ENCODE assay signal across 8 mouse cellular contexts in genomic region chr10:41519640-41520409, GRCm38 (mm10). TPM values are rescaled to one million over a fixed set of nuclear protein-coding genes. Genes with fewer than 3 reads are reported as not detected.
A peak's percentile ranks its signal among the peaks of the same experiment; 100 is the strongest.
DNase-seq lines count a peak whose midpoint lies in the region; ATAC-seq and TF ChIP-seq lines count a peak whose summit lies in the region.

No protein-coding gene starts in this region.

- DNase-seq in CD4-positive, CD25-positive, alpha-beta regulatory T cell, adult 2 months (ENCODE audit: low read depth, low spot score) = peak; percentile 78
- DNase-seq in ZHBTc4 (ENCODE audit: low read depth, low spot score) = peak; percentile 77
- DNase-seq in kidney, postnatal 4 days = peak; percentile 68 to 82
- DNase-seq in lung, adult 18-20 months = peak; percentile 50 to 65
- DNase-seq in retina, embryonic 14.5 days (ENCODE audit: low spot score) = peak; percentile 69
- peak; percentile 48 to 50 for DNase-seq in urinary bladder, postnatal 36 days (ENCODE audit: low spot score in 2 of 2)

- peak; percentile 32; the same call in 1 of the 2 replicates for TF ChIP-seq POLR2A in embryonic fibroblast, embryonic 13.5 days (IDR thresholded peaks at IDR 0.05; ENCODE audit: low read depth, low read length)

- peak overlapping the region; percentile 100 for H3K9ac ChIP-seq in heart, embryonic 16.5 days (ENCODE audit: low read length)

- H3K27ac ChIP-seq in embryonic fibroblast, embryonic 13.5 days (ENCODE audit: insufficient read depth, low read length) = peak overlapping the region; percentile 93
- peak overlapping the region; percentile 97 for H3K27ac ChIP-seq in heart, embryonic 16.5 days (ENCODE audit: low read length)

- no peaks in the 10 kb centered on the region; the same call in 1 of the 2 replicates for H3K4me1 ChIP-seq in embryonic fibroblast, embryonic 13.5 days (ENCODE audit: control insufficient read depth, insufficient read depth, low read length)
- H3K4me1 ChIP-seq in heart, embryonic 16.5 days (ENCODE audit: control insufficient read depth, insufficient read depth, low read length) = peaks cover 21% of the 10 kb centered on the region

- ATAC-seq in heart, embryonic 16.5 days (replicated peaks; ENCODE audit: extremely low read depth, insufficient read depth, low FRiP score) = peak; percentile 37

- peak overlapping the region; percentile 93 for H3K4me2 ChIP-seq in heart, embryonic 16.5 days (ENCODE audit: low read depth, low read length)

- H3K4me3 ChIP-seq in embryonic fibroblast, embryonic 13.5 days (ENCODE audit: insufficient read depth, low read length) = peak overlapping the region; percentile 95
- peak overlapping the region; percentile 98 for H3K4me3 ChIP-seq in heart, embryonic 16.5 days (ENCODE audit: low read length)

- WGBS in heart, embryonic 16.5 days = under 1% methylated on average over 65 of the region's 65 CpGs

- no peaks in the 10 kb centered on the region for H3K9me3 ChIP-seq in heart, embryonic 16.5 days (replicated peaks; ENCODE audit: control insufficient read depth, low read length)

- no peaks in the 10 kb centered on the region for H3K27me3 ChIP-seq in heart, embryonic 16.5 days (ENCODE audit: control insufficient read depth, insufficient read depth, low read length)

- peaks cover 8% of the 10 kb centered on the region; the same call in 1 of the 2 replicates for H3K36me3 ChIP-seq in heart, embryonic 16.5 days (ENCODE audit: control insufficient read depth, insufficient read depth)

- TF ChIP-seq CTCF in embryonic fibroblast, embryonic 13.5 days (IDR thresholded peaks at IDR 0.05; ENCODE audit: borderline replicate concordance, insufficient read depth, low read length) = no peak

RNA-seq across cellular contexts. Expression of gene Cd164, which starts 0.6 kb away (rescaled TPM):
- 284 and 337 TPM in 2 replicates for polyA plus RNA-seq in embryonic fibroblast, embryonic 13.5 days (2011; ENCODE audit: insufficient read length, low read depth, missing spikeins)
- polyA plus RNA-seq in heart, embryonic 16.5 days (2015; fragmentation: Nextera tagmentation; extraction: Ambion mirVana) = 179 and 196 TPM in 2 replicates

RNA-seq across cellular contexts. Expression of gene Ppil6, which starts 29.6 kb away (rescaled TPM):
- polyA plus RNA-seq in embryonic fibroblast, embryonic 13.5 days (2011; ENCODE audit: insufficient read length, low read depth, missing spikeins) = not detected in 2 replicates
- polyA plus RNA-seq in heart, embryonic 16.5 days (2015; fragmentation: Nextera tagmentation; extraction: Ambion mirVana) = 1.3 and 1.4 TPM in 2 replicates

RNA-seq across cellular contexts. Expression of gene Smpd2, which starts 29.7 kb away (rescaled TPM):
- 13.7 and 16.7 TPM in 2 replicates for polyA plus RNA-seq in embryonic fibroblast, embryonic 13.5 days (2011; ENCODE audit: insufficient read length, low read depth, missing spikeins)
- polyA plus RNA-seq in heart, embryonic 16.5 days (2015; fragmentation: Nextera tagmentation; extraction: Ambion mirVana) = 55.0 and 59.3 TPM in 2 replicates

RNA-seq across cellular contexts. Expression of gene Mical1, which starts 43.7 kb away (rescaled TPM):
- polyA plus RNA-seq in embryonic fibroblast, embryonic 13.5 days (2011; ENCODE audit: insufficient read length, low read depth, missing spikeins) = 50.0 and 61.4 TPM in 2 replicates
- polyA plus RNA-seq in heart, embryonic 16.5 days (2015; fragmentation: Nextera tagmentation; extraction: Ambion mirVana) = 37.7 and 42.5 TPM in 2 replicates

Comparison
In these comparisons a context has a peak if more than half of its experiments do, and no peak if none do; other contexts are left out.
1. Peak in every context shown above with its lines: DNase-seq, ATAC-seq, H3K4me3 ChIP-seq and H3K27ac ChIP-seq.